Mouse (Mus musculus): Measurements from ENCODE around the gene Cfap54.

DNA sequence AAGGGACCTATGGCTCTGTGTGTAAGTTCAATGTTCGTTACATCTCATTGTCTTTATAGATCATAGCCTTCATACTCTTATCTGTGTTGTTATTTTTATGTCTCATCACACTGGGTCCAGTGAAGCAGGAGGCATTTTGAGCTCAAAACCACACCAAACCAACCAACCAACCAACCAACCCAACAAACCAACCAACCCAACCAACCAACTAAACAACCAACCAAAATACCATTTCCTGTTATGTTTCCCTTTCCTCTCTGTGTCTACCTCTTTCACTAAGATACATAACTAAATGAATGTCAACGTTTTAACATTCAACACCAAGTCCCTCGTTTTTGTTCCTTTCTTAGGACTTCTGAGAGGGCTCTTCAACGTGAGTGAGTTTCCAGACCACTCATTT is 40.0 kb downstream of the Cfap54 start:
- no peak for TF ChIP-seq POLR2A (IDR thresholded peaks at IDR 0.05; ENCODE audit: borderline replicate concordance, control insufficient read depth, low read depth, low read length)
- no peak for TF ChIP-seq CTCF (IDR thresholded peaks at IDR 0.05; ENCODE audit: control insufficient read depth, insufficient read depth, low read length)

All from bone marrow, adult 2 months (tissue).